Mouse (Mus musculus) limb, embryonic 14.5 days (tissue): ENCODE results near the gene Nck2. TPM values are rescaled to one million over a fixed set of nuclear protein-coding genes. Genes with fewer than 3 reads are reported as not detected.

Experiments
- ATAC-seq: fragments of 200-750 bp; cut with Nextera tagmentation; 2 replicates; pipeline ENCODE4 v1.8.0; 2017; ENCODE audit warnings: low read depth, moderate number of reproducible peaks, moderate TSS enrichment; ENCODE audit not compliant: low FRiP score
- DNase-seq: peaks from one replicate; pipeline ENCODE4 v3.0.0-alpha.2; 2015; ENCODE audit warnings: low spot score
- H3K27ac ChIP-seq: fragments of 300-500 bp; sonication (generic); replicated peaks from 2 replicates; pipeline ENCODE4 v1.5.1; 2014; ENCODE audit warnings: low read depth, mild to moderate bottlenecking, low read length, moderate library complexity, mixed read lengths
- H3K27me3 ChIP-seq: fragments of 300-500 bp; sonication (generic); 2 replicates; pipeline ENCODE4 v1.6.1; 2014; ENCODE audit warnings: low read length, mixed read lengths; ENCODE audit not compliant: control insufficient read depth, insufficient read depth
- H3K36me3 ChIP-seq: fragments of 300-500 bp; sonication (generic); 2 replicates; pipeline ENCODE4 v1.6.1; 2014; ENCODE audit warnings: mild to moderate bottlenecking, low read length, moderate library complexity, mixed read lengths; ENCODE audit not compliant: control insufficient read depth, insufficient read depth
- H3K4me1 ChIP-seq: fragments of 300-500 bp; sonication (generic); 2 replicates; pipeline ENCODE4 v1.6.1; 2014; ENCODE audit warnings: antibody characterized with exemption, low read length, mixed read lengths; ENCODE audit not compliant: control insufficient read depth, insufficient read depth
- H3K4me2 ChIP-seq: fragments of 300-500 bp; sonication (generic); replicated peaks from 2 replicates; pipeline ENCODE4 v1.6.1; 2014; ENCODE audit warnings: low read depth, mild to moderate bottlenecking, low read length, moderate library complexity; ENCODE audit not compliant: severe bottlenecking
- H3K4me3 ChIP-seq: fragments of 300-500 bp; sonication (generic); replicated peaks from 2 replicates; pipeline ENCODE4 v1.5.1; 2014; ENCODE audit warnings: low read length
- H3K9ac ChIP-seq: fragments of 300-500 bp; sonication (generic); 2 replicates; pipeline ENCODE4 v1.6.1; 2014; ENCODE audit warnings: mild to moderate bottlenecking, low read depth, low read length, moderate library complexity; ENCODE audit not compliant: severe bottlenecking
- H3K9me3 ChIP-seq: fragments of 300-500 bp; sonication (generic); 2 replicates; pipeline ENCODE4 v1.6.1; 2016; ENCODE audit warnings: low read length; ENCODE audit not compliant: control insufficient read depth
- POLR2A ChIP-seq: fragments of 200-500 bp; IDR thresholded peaks from 2 replicates; pipeline ENCODE4 v1.8.0; 2012; ENCODE audit warnings: inconsistent platforms, mild to moderate bottlenecking, moderate library complexity, borderline replicate concordance; ENCODE audit not compliant: insufficient read depth, insufficient read length; ENCODE audit errors: extremely low read depth
- WGBS: fragments of 180-500 bp; shearing (Covaris S2); extraction: QIAGEN DNeasy Blood & Tissue Kit; methylation state at CpG from one replicate; pipeline ENCODE4 v1.1.7; 2014; 5-methylcytosine and 5-hydroxymethylcytosine counted together
- polyA plus RNA-seq, 2 experiments: library from polyadenylated mRNA; depleted of rRNA in 1 of 2; stranded (reverse) in 1 of 2; unstranded in 1 of 2; fragments of >200 nt; fragmentation: Nextera tagmentation in 1 of 2; extraction: Ambion mirVana in 1 of 2; gene quantifications; 2 replicates each; pipeline versions ENCODE4 v1.2.1 to v1.2.3; 2012 to 2014

Gene Nck2
- polyA plus RNA-seq, 2 experiments = 38.8 to 43.3 TPM

- 92% methylated on average over 2 of the region's 2 CpGs for WGBS
- no peak overlapping the region for H3K27ac ChIP-seq
- no peaks in the 10 kb centered on the region for H3K9me3 ChIP-seq
- no peaks in the 10 kb centered on the region for H3K27me3 ChIP-seq
- peaks cover 36% of the 10 kb centered on the region for H3K4me1 ChIP-seq
- H3K9ac ChIP-seq = no peak overlapping the region
- DNase-seq = no peak
- TF ChIP-seq POLR2A = no peak
- H3K4me3 ChIP-seq = no peak overlapping the region
- no peak overlapping the region for H3K4me2 ChIP-seq
- no peak for ATAC-seq
- no peaks in the 10 kb centered on the region for H3K36me3 ChIP-seq
Observed at GRCm38 (mm10) chr1:43503261-43503660, 58.9 kb downstream of the Nck2 start.

- 79% methylated on average over 6 of the region's 6 CpGs for WGBS
- H3K4me3 ChIP-seq = no peak overlapping the region
- H3K27ac ChIP-seq = no peak overlapping the region
- no peak overlapping the region for H3K9ac ChIP-seq
- H3K9me3 ChIP-seq = no peaks in the 10 kb centered on the region
- TF ChIP-seq POLR2A = no peak
- peaks cover 36% of the 10 kb centered on the region for H3K4me1 ChIP-seq
- H3K36me3 ChIP-seq = no peaks in the 10 kb centered on the region
- ATAC-seq = no peak
- H3K4me2 ChIP-seq = no peak overlapping the region
- DNase-seq = no peak
- H3K27me3 ChIP-seq = no peaks in the 10 kb centered on the region
Observed at GRCm38 (mm10) chr1:43503676-43504075, 59.3 kb downstream of the Nck2 start.

GRCm38 (mm10) chr1:43504235-43504634, 59.9 kb downstream of the Nck2 start:
- H3K27me3 ChIP-seq = no peaks in the 10 kb centered on the region
- no peaks in the 10 kb centered on the region for H3K36me3 ChIP-seq
- TF ChIP-seq POLR2A = no peak
- no peak overlapping the region for H3K9ac ChIP-seq
- no peak overlapping the region for H3K4me2 ChIP-seq
- H3K4me3 ChIP-seq = no peak overlapping the region
- no peak for ATAC-seq
- H3K9me3 ChIP-seq = no peaks in the 10 kb centered on the region
- H3K4me1 ChIP-seq = peaks cover 36% of the 10 kb centered on the region
- H3K27ac ChIP-seq = no peak overlapping the region
- 43% methylated on average over 4 of the region's 4 CpGs for WGBS
- no peak for DNase-seq

GRCm38 (mm10) chr1:43506638-43507037, 62.3 kb downstream of the Nck2 start:
- WGBS = 41% methylated on average over 3 of the region's 3 CpGs
- no peak for ATAC-seq
- H3K9ac ChIP-seq = no peak overlapping the region
- H3K4me3 ChIP-seq = no peak overlapping the region
- no peaks in the 10 kb centered on the region for H3K27me3 ChIP-seq
- no peak for TF ChIP-seq POLR2A
- DNase-seq = no peak
- H3K27ac ChIP-seq = no peak overlapping the region
- peaks cover 14% of the 10 kb centered on the region for H3K36me3 ChIP-seq
- H3K4me1 ChIP-seq = peaks cover 35% of the 10 kb centered on the region
- H3K9me3 ChIP-seq = no peaks in the 10 kb centered on the region
- no peak overlapping the region for H3K4me2 ChIP-seq

- peaks cover 20% of the 10 kb centered on the region for H3K36me3 ChIP-seq
- ATAC-seq = no peak
- 88% methylated on average over 1 of the region's 1 CpGs for WGBS
- H3K4me2 ChIP-seq = no peak overlapping the region
- H3K27ac ChIP-seq = no peak overlapping the region
- peaks cover 26% of the 10 kb centered on the region for H3K4me1 ChIP-seq
- no peaks in the 10 kb centered on the region for H3K27me3 ChIP-seq
- H3K4me3 ChIP-seq = no peak overlapping the region
- DNase-seq = no peak
- no peaks in the 10 kb centered on the region for H3K9me3 ChIP-seq
- H3K9ac ChIP-seq = no peak overlapping the region
- no peak for TF ChIP-seq POLR2A
Observed at GRCm38 (mm10) chr1:43507809-43508208, 63.4 kb downstream of the Nck2 start.

- peaks cover 14% of the 10 kb centered on the region for H3K4me1 ChIP-seq
- no peak overlapping the region for H3K4me3 ChIP-seq
- H3K27ac ChIP-seq = no peak overlapping the region
- H3K9ac ChIP-seq = no peak overlapping the region
- TF ChIP-seq POLR2A = no peak
- peaks cover 26% of the 10 kb centered on the region for H3K36me3 ChIP-seq
- no peaks in the 10 kb centered on the region for H3K9me3 ChIP-seq
- 84% methylated on average over 12 of the region's 12 CpGs for WGBS
- DNase-seq = no peak
- no peaks in the 10 kb centered on the region for H3K27me3 ChIP-seq
- no peak for ATAC-seq
- no peak overlapping the region for H3K4me2 ChIP-seq
Observed at GRCm38 (mm10) chr1:43511256-43511655, 66.9 kb downstream of the Nck2 start.
